Mouse (Mus musculus) heart, postnatal 4 days (tissue): ENCODE measurements around the gene Plvap. TPM values are rescaled to one million over a fixed set of nuclear protein-coding genes. Genes with fewer than 3 reads are reported as not detected.
A peak's percentile ranks its signal among the peaks of the same experiment; 100 is the strongest.

Experiments
- DNase-seq: peaks from one replicate; pipeline ENCODE4 v3.0.0; 2021
- total RNA-seq, 2 experiments: library from RNA; stranded (reverse); gene quantifications; 2 replicates each; pipeline ENCODE4 v1.2.3; 2021

Plvap gene
- total RNA-seq, 2 experiments from 2014 or later, result 35.8 to 43.2 TPM

DNA sequence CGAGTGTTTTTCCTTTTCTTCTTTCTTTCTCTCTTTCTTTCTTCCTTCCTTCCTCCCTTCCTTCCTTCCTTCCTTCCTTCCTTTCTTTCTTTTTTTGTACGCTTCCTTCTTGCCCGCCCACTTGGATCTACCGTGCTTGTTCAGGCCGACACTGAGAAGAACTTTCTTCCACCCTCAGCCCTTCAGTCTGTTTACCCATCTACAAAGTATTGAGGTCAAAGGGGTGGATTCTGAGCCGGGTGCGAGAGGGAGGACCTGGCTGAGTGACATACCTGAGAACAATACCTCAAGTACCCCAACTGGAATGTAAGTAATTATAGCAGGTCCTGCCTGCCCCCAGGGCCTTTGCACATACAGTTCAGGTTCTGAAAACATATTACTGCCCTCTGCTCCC is 25.4 kb downstream of the Plvap start:
- DNase-seq, result no peak

DNA sequence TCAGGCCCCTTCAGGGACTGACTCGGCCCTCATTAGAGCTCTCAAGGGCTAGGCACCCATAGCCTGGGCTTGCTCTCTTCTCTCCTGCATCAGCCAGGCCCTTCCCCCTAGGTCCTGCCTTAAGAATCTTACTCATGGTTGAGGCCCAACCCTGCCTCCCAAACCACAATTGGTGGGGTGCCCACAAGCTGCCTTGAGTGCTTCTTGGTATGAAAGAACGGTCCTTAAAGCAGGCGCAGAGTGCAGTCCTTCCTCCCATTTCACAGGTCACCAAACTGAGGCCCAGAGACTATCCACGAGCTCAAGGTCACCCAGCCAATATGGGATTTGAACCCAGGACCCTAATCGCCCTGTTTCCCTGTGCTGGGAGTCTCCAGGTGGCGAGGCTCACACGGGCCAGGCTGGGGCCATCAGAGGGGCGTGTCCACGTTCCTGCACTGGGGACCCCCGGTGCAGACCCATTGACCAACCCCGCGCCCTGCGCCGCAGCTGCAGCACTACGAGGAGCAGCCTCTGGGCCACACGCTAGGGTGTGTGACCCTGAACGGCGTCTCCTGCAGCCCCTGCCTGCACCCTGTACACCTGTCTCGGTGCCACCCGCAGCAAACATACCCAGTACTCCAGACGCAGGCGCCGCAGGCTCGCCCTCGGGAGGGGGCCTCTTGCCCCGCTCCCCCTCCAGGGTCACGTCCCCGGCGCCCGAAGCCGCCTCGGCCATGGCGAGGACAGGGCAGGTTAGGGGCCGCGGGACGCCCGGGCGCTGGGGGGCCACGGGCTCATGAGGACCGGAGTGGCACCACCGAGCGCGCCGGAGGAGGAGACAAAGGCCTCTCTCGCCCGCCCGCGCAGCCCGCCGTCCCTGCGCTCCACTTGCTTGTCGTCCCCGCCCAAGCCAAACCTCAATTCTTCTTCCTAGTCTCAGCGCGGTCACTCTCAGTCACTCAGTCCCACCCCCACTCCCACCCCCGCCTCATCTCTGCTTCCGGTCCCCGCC is 26.1 kb downstream of the Plvap start, which contains the start of gene Ano8:
TSS of gene Ano8 (minus strand) at position 822 of the 994 bp plus-strand sequence.
- DNase-seq, result peak; percentile 86

DNA sequence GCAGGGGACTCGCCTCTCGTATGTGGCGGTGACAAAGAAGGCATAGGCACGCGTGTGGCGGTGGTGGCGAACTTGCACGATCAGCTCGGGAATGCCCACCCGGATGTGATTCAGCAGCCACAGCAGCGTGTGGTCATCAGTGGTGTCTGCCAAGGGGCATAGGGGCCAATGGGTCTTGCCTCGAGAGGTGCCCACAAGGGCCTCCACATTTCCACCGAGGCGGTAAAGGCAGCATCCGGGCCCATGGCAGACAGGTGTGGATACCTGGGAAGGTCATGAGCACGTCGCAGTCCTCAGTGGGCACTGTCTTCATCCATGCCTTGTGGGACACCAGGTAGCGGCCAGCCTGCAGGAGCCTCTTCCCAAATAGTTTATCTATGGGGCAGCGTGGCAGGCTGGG is 26.8 kb downstream of the Plvap start:
- DNase-seq, result no peak

DNA sequence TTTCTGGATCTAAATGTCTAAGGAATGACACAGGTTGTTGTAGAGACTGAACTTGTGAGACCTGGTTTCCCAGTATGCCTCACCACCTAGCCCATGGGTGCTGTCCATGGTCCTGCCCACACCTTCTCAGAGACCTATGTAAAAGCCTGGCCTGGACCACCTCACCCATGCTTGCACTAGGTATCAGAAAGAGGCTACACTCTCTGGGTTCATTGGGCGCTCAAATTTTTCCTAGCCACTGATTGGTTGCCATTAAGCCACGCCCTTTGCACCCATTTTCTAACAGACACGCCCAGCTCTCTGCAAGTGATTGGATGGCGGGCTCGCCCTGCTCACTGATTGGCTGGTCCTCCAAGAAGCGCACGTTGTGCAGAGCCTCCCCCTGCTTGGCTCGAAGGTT is 27.6 kb downstream of the Plvap start:
- peak; percentile 74 for DNase-seq

DNA sequence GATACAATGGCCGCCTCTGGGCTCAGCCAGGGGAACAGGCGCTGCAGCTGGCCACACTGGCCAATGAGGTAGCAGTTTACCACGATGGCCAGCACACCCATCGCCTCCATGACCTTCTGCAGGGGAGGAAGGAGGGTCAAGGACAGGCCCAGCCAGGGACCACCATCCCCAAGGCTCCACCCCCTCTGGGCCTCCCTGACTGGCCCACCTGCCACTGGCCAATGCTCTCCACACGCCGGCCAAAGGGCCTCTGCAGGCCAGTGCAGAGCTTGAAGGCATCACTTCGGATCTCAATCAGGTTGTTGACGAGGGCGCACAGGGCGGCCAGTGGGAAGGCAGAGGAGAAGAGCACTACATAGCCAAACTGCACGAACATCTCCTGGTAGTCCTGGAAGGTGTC is 32.6 kb downstream of the Plvap start:
- DNase-seq, result no peak

DNA sequence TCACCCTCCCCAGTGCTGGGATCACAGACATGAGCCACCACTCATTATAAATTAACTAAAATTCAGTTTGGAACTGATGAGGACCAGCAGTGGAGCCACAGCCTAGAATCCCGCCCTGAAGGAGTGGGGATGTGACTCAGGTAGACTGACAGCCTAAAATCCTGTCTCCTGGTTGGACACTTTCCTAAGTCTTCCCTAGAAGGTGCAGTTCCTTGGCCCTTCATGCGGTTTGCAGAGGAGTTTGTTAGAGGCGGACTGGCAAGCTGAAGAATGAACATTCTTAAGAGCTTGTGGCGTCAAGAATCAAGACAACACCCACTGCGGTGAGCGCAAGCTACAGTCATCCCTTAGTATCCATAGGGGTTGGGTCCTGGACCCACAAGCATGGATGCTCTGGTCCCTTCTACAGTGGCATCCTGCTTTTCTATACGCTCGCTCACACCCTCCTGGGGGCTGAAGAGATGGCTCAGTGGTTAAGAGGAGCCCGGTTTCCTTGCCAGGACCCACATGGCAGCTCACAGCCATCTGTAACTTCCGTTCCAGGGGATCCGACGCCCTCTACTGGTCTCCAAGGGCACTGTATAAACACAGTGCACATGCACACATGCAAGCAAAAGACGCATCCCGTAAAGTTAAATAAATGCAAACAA is 34.2 kb downstream of the Plvap start:
- no peak for DNase-seq

DNA sequence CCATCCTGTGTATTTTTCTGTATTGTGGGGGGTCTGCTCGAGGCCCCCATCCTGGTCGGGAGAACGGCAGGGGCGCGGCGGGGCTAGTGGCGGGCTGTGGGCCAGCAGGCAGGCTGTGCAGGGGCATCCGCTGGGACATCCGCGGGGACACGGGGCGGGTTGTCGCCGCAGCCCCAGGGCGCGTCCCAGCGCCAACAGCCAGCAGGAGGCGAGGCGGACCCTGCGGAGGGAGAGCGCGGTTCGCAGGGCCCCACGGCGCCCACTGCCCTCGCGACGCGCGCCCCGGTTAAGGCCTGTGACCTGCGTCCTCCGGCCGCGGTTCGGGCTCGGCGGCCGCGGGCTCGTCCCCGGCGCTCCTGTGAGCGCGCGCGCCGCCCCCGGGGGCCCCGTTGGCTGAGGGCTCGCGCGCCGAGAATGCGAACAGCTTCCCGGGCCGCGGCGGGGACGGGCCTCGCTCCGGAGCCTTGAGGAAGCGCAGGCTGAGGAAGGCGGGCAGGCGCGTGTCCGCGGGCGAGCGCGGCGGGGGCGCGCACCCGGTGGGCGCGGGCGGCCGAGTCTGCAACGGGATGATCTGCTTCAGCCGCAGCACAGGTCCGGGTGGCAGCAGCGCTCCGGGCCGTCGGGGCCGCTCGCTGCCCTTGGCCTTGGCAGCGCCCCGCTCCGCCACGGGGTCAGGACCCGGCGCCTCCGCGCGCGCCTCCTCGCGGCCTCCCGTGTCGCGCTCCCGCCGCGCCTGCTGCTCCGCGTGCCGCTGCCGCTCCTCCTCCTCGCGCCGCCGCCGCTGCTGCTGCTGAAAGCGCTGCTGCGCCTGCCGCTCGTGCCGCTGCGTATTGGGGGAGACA is 35.2 kb downstream of the Plvap start:
- DNase-seq, result peak; percentile 83

DNA sequence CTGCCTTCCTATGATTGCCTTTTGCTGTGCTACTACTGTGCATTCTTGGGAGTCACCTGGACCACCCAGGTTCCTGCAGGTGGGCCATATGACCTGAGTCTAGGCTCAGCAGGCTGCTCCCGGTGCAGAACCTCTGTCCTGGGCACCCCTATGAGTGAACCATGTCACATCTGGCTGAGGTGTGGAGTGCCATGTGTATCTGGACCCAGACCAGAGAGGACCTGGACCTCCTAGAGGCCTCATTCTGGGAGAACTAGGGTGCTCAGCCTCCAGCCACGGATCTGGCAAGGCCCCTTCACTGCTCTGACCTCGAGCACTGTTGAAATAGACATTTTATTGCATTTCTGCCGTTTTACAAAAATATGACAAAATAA is 35.9 kb downstream of the Plvap start:
- DNase-seq, result no peak

DNA sequence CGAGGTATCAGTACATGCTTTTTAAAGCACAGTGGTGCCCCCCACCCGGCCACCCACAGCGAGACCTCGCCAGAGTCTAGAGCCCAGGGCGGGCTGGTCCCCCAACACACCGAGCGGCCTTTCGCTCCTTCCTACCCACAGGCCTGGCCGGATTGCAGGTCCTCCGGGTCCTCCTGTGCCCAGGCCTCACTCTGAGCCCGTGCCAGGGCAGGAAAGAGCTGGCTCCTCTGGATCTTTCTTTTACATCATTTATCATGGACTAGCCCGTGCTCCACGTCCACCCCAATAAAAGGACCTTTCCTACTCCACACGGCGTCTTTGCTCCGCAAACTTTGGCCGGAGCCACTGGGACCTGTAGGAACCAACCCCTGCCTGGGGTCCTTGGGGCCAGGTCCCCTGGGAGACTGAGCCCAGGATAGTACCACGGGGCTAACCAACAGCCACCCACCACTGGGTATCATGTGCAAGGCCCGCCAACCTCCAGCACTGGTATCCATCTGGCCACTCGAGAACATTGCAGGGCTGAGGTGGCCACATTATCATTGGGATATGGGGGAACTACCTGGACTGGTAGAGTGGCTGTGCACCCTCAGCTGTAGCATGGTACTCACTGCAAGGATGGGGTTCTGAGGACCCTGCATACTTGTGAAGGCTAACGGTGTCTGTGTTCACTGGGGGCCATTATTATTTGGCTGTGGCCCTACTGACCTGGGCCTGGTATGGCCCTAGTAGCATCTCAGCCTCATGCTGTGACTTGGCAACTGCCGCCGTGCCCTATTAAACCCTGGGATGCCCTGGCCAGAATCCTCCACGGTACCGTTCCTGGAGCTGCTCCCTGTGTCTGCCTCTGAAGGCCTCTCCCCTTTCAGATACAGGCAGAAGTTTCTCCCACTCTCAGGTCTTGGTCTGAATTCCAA is 36.5 kb downstream of the Plvap start:
- DNase-seq, result no peak

DNA sequence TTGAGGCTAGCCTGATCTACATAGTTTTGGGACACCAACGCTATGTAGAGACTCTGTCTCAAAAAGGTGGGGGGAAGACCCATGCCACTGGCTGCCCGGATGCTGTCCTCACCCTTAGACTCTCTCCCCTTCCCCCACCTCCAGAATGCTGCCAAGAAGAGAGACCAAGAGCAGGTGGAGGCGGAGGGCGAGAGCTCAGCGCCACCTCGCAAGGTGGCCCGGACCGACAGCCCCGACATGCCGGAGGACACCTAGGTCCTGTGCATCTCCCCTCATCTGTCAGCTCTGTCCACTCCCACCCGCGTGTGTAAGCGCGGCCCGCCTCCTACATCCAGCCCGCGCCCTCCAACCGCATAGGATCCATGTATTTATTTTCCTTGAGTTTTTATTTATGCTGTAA is 37.2 kb downstream of the Plvap start:
- DNase-seq, result no peak

DNA sequence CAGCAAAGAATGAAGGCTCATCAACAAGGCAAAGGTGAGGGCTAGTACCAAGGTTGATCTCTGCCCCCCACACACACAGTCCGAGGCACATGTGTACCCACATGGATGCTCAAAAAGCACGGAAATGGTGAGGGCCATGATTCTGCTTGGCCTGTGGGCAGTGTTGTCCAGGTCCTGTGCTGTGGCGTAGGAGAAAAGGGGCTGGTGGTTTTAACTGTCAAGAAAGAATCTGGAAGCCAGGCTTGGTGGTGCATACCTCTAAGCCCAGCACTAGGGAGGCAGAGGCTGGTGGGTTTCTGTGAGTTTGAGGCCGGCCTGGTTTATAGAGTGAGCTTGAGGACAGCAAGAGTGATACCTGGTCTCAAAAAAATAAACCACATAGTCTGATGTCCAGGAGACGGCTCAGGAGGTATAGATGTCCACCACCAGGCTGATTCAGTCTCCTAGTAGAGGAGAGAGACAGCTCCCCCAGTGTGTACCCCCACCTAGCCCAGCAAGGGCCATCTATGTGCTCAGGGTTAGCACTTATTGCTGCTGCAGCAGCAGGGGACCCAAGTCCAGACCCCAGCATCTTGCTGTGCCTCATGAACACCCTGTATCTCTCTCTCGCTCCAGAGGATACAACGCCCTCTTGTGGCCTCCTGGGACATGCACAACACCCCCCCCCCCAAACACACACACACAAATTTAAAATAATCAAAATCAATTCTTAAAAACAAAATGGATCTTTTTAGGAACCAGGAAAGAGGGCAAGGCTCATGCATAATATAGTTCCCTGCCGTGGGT is 38.8 kb downstream of the Plvap start:
- DNase-seq, result no peak

DNA sequence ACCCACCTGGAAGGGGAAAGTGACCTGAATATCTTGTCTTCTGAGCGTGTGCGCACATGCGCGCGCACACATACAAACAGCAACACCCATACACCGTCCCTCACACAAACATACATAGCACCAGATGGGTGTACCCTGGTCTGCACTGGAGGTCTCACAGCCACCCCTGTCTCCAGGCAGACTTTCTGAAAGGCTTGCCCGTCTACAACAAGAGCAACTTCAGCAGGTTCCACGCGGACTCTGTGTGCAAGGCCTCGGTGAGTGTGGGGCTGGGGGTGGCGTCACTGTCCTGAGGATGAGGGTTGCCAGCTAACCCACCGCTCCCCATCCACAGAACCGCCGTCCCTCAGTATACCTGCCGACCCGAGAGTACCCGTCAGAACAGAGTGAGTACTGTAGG is 39.7 kb downstream of the Plvap start:
- DNase-seq, result no peak

DNA sequence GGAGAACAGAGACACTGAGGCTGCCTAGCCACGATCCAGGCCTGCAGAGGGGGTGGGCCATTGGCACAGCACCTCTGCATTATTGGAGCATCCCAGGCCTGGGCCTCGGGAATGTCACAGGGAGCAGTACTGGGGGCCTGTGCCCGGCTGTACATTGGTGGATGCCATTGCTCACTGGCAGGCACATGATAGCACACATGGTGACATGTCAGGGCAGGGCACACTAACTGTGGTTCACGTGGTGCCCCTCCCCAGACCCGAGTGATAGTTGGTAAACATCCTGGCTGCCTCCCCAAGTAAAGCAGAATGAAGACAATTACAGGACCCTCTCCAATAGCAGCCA is 40.7 kb downstream of the Plvap start:
- no peak for DNase-seq

DNA sequence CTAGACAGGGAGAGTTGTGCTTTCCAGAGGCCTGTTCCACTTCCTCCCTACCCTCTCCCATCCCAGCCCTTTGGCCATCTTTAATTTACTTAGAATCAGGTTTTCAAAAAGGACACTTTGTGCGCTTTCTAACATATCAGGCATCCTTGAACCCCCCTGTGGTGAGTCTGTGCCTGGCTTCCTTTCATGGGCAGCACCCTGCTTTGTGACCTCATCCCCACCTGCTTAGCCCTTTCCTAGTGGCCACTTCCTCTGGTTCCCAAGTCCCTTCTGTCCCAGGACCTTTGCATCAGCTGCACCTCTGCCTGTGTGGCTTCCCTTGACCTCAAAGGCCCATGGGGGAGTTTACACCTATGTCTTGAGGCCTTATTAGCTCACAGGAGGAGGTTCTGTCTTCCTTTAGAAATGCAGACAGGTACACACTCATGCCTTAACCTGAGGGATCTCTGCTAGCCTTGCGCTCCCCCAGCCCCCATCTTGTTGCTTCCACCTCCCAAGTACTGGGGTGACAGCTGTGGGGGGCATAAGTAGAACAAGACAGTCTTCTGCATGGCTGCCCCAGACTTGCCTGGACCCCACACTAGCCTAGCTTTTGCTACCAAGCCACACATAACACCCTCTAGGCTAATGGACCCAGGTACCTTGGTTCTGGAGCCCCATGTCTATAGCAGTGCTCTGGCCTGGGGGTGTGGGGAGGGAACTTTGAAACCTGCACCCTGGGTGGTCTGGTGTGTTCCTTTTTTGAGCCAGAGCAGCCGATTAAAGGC is 41.2 kb downstream of the Plvap start:
- DNase-seq, result no peak

DNA sequence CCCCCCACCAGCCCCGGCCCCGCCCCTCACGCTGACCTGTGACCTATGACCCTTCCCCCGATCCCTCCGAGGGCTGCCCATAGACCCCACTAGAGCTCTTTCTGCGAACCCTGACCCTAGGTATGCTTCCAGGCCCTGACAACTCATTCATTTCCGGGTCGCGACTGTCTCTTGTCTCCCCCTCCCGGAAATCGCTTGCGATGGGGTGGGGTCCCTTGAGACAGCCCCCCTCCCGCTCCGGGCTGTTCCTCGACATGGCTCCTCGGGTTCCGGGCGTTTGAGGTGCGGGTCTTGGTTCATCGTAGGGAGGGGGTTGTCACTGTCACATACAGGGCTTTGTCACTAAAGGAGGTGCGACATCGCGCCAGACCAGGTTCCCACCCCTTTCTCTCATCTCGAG is 42.1 kb downstream of the Plvap start:
- DNase-seq, result peak; percentile 64

DNA sequence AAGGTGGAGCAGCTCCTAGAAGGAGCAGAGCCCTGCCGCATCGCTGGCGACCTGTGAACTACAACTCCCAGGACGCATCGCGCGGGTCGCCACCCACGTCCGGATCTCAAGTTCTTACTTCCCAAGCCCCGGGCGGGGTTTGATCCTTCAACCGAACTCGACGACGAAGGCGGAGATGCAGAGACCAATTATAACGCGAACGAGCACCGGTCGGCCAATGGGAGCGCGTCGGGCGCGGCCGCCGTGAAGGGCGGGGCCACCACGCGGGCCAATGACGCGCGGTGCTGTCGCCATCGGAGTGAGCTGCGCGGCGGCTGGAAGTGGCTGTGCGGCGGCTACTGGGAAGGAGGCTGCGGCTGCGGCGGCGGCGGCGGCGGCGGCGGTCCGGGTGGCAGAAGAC is 42.6 kb downstream of the Plvap start, which contains the start of gene Dda1:
TSS of gene Dda1 (plus strand) at position 284 of the 400 bp plus-strand sequence.
- DNase-seq, result peak; percentile 97

DNA sequence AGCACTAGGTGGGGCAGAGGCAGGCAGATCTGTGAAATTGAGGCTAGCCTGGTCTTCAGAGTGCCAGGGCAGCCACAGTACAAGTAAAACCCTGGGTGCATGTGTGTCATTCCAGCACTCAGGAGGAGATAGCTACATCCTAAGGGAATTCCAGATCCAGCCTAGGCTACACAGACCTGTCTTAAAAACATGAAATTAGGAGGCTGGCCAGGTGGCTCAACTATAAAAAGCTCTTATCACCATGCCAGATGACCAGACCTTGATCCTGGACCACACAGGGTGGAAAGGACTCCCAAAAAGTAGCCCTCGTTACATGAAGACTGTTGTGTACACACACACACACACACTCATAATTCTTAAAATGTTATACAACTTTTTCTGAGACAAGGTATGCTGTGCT is 43.6 kb downstream of the Plvap start:
- DNase-seq, result no peak

DNA sequence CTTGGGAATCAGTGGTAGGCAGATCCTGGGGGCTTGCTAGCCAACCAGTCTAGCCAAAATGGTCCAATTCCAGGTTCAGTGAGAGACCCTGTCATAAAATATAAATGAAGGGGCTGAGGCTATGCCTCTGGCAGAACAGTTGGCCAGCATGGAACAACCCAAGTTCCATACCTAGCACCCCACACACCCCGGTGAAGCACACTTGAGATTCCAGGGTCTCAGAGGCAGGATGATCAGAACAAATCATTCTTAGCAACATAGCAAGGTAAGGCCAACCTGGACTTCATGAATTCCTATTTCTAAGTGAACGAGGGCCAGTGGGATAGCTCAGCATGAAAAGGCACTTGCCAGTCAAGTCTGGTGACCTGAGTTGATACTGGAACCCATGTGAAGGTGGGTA is 44.4 kb downstream of the Plvap start:
- no peak for DNase-seq

DNA sequence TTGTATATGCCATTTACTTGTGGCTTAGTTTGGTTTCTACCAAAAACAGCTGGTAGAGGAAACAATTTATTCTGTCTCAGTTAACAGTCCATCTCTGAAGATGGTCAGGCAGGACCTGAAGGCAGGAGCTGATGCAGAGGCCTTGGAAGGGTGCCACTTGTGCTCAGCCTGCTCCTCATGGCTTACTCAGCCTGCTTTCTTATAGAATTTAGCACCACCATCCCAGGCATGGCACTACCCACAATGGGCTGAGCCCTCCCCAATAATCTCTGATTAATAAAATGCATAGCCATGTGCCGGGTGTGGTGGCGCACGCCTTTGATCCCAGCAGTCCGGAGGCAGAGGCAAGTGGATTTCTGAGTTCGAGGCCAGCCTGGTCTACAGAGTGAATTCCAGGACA is 45.4 kb downstream of the Plvap start:
- no peak for DNase-seq

DNA sequence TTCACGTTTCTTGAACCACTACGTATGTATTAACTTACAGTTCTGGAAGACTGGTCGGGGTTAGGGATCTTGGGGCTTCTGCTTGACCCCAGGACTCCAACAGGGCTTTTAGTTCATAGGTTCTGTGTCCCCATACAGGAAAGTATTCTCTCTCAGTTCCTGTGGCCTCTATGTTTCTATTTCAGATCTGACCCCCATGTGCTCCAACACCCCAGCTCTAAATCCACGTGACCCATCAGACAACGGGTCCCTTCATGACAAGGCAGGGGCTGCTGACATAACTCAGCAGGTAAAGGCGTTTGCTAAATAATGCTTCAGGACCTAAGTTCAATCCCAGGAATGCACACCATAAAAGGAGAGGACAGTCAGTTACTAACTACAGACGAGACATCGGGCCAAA is 45.8 kb downstream of the Plvap start:
- DNase-seq, result no peak
